Mouse (Mus musculus) small intestine, adult 2 months (tissue): ENCODE measurements around the gene Tmem132d.

Experiments
- CTCF ChIP-seq: fragments of 200-500 bp; IDR thresholded peaks from 2 replicates; pipeline ENCODE4 v1.5.1; 2012; ENCODE audit warnings: low read depth, mild to moderate bottlenecking, control low read depth, inconsistent platforms, low read length, moderate library complexity, mixed read lengths; ENCODE audit not compliant: insufficient replicate concordance, insufficient read length; ENCODE audit errors: extremely low read depth
- POLR2A ChIP-seq: fragments of 200-500 bp; IDR thresholded peaks from 2 replicates; pipeline ENCODE4 v1.6.1; 2012; ENCODE audit warnings: low read depth, mild to moderate bottlenecking, control low read depth, inconsistent platforms, low read length, moderate library complexity

DNA sequence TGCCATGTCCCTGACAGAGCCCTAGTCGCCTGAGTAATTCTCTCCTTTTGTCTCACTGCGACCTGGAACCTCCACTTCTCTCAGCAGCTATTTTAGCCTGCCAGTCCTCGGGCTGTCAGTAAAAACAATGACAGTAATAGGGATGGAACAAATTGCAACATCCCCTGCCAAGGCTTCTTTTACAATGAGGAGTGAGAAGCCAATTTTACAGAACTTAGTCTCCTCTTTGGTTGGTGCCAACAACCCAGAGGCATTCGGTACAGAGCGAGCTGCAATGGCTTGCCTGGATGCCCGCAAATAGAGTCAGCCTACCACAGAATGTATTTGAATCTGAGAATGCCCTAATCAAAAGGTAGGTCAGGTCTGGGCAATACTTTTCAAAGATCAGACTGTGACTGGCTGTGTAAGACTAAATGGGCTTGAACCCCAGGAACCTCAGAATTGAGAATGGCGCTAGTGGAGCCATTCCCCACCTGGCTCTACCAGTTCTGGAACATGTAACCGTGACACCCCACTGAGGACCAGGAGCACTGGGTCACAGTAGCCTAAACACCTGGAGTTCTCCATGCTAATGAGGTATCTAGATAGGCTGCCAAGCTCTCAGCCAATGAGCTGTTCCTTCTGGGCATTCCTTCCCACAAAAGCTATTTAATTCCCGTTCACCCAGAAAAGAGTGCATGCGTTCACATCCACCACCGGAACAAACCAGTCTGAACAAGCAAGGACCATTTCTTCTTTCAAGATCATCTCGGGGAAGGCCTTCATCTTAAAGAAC lies 273.8 kb downstream of the Tmem132d start:
- TF ChIP-seq POLR2A: no peak
- no peak for TF ChIP-seq CTCF
